Mouse (Mus musculus) intestine, embryonic 14.5 days (tissue): ENCODE results near the gene Cdkn2aipnl. TPM values are rescaled to one million over a fixed set of nuclear protein-coding genes. Genes with fewer than 3 reads are reported as not detected.

Source experiments
- ATAC-seq: fragments of 200-750 bp; cut with Nextera tagmentation; replicated peaks from 2 replicates; pipeline ENCODE4 v1.8.0; 2017; ENCODE audit warnings: low read depth, moderate number of reproducible peaks, moderate TSS enrichment, moderate library complexity; ENCODE audit not compliant: low FRiP score, low TSS enrichment
- DNase-seq: peaks from one replicate; pipeline ENCODE4 v3.0.0-alpha.2; 2018; ENCODE audit warnings: low spot score
- H3K27ac ChIP-seq: fragments of 300-500 bp; sonication (generic); 2 replicates; pipeline ENCODE4 v1.5.1; 2014; ENCODE audit warnings: low read depth, mild to moderate bottlenecking, control low read depth
- H3K27me3 ChIP-seq: fragments of 300-500 bp; sonication (generic); replicated peaks from 2 replicates; pipeline ENCODE4 v1.6.1; 2014; ENCODE audit warnings: low read length, control low read depth; ENCODE audit not compliant: control insufficient read depth, insufficient read depth
- H3K36me3 ChIP-seq: fragments of 300-500 bp; sonication (generic); 2 replicates; pipeline ENCODE4 v1.6.1; 2014; ENCODE audit warnings: low read length, control low read depth; ENCODE audit not compliant: control insufficient read depth, insufficient read depth
- H3K4me1 ChIP-seq: fragments of 300-500 bp; sonication (generic); replicated peaks from 2 replicates; pipeline ENCODE4 v1.6.1; 2014; ENCODE audit warnings: low read length, control low read depth, mixed read lengths; ENCODE audit not compliant: control insufficient read depth, insufficient read depth
- H3K4me2 ChIP-seq: fragments of 300-500 bp; sonication (generic); 2 replicates; pipeline ENCODE4 v1.6.1; 2014; ENCODE audit warnings: low read length
- H3K4me3 ChIP-seq: fragments of 300-500 bp; sonication (generic); 2 replicates; pipeline ENCODE4 v1.5.1; 2014; ENCODE audit warnings: low read depth, low read length, control low read depth, mixed read lengths
- H3K9ac ChIP-seq: fragments of 300-500 bp; sonication (generic); 2 replicates; pipeline ENCODE4 v1.6.1; 2014; ENCODE audit warnings: mild to moderate bottlenecking, low read length
- H3K9me3 ChIP-seq: fragments of 300-500 bp; sonication (generic); 2 replicates; pipeline ENCODE4 v1.6.1; 2016; ENCODE audit warnings: low read length, control low read depth; ENCODE audit not compliant: control insufficient read depth
- WGBS: fragments of 180-500 bp; shearing (Covaris S2); extraction: QIAGEN DNeasy Blood & Tissue Kit; methylation state at CpG from one replicate; pipeline ENCODE4 v1.1.7; 2014; 5-methylcytosine and 5-hydroxymethylcytosine counted together
- polyA plus RNA-seq: library from polyadenylated mRNA; unstranded; fragments of >200 nt; fragmentation: Nextera tagmentation; extraction: Ambion mirVana; gene quantifications from 2 replicates; pipeline ENCODE4 v1.2.1, GENCODE M21; 2014

The Cdkn2aipnl gene
- 99.5 and 103 TPM in 2 replicates for polyA plus RNA-seq

DNA sequence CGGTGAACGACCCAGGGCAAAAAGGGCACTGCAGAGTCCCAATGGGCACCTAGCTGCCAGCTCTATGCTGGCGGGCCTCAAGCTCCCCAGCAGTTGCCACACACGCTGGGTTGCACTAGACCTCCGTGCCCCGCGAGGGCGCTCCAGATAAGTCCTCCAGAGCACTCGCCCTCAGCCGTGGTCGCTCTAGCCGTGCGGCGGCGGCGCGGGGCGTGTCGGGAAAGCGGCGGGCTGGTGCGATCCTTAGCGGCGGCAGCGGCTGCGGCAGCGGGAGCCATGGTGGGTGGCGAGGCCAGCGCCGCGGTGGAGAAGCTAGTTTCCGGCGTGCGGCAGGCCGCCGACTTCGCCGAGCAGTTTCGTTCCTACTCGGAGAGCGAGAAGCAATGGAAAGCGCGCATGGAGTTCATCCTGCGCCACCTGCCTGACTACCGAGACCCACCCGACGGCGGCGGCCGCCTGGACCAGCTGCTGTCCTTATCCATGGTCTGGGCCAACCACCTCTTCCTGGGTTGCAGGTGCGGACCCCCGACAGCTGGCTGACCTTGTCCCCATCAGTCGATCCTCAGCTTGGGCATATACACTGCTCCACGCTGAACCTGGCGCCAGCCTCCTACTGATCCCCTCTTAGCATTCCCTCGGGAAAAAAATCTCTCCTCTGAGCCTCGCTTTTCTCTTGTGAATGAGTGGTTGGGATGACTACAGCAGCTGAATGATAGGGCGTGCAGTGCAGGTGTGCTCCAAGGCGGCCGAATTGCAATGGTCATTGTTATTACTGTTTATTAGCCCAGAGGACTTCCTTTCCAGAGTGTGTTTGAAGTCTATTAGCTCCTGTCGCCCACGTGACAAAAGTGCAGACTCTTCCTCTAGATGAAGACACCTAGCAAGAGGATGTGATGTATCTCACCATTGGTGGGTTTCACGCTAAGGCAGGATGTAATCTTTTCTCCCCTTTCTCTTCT, at the start of gene Cdkn2aipnl:
TSS of gene Cdkn2aipnl (plus strand) at position 219 of the 959 bp plus-strand sequence.
- WGBS, result 2% methylated on average over 63 of the region's 63 CpGs
- Histone ChIP-seq H3K4me3 (peak within 1 kb of the TSS; percentile 62), H3K4me1 (peaks cover 5% of the 10 kb centered on the region), H3K27ac (peak within 1 kb of the TSS; percentile 58), H3K9ac (peak within 1 kb of the TSS; percentile 73), H3K27me3 (no peaks in the 10 kb centered on the region), H3K9me3 (no peaks in the 10 kb centered on the region), H3K4me2 (peak within 1 kb of the TSS; percentile 84), H3K36me3 (peaks cover 30% of the 10 kb centered on the region)
- DNase-seq, result peak; percentile 100
- peak; percentile 91 for ATAC-seq

DNA sequence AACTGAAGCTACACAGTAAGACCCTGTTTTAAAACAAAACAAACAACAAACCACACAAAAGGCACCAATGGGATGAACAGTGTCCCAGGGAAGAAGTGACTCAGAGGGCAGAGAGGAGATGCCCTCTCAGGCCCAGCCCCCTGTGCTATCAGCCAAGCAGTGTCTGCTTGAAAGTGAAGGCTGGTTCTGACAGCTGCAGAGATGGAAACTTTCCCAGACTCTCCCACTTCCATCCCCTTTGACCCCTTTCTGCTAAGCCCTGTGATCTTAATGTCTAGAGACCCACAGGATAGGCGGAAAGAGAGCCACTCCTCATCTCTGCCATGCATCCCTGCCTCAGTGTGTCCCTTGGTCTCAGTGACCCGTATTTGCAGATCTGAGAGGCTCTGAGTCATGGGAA, 49.5 kb upstream of the Cdkn2aipnl start:
- no peak overlapping the region for H3K4me2 ChIP-seq
- no peak overlapping the region for H3K4me3 ChIP-seq
- H3K27me3 ChIP-seq, result no peaks in the 10 kb centered on the region
- H3K9me3 ChIP-seq, result no peaks in the 10 kb centered on the region
- H3K27ac ChIP-seq, result no peak overlapping the region
- 64% methylated on average over 2 of the region's 2 CpGs for WGBS
- H3K9ac ChIP-seq, result no peak overlapping the region
- H3K36me3 ChIP-seq, result no peaks in the 10 kb centered on the region
- peaks cover 13% of the 10 kb centered on the region for H3K4me1 ChIP-seq
- DNase-seq (no peak), ATAC-seq (no peak)

DNA sequence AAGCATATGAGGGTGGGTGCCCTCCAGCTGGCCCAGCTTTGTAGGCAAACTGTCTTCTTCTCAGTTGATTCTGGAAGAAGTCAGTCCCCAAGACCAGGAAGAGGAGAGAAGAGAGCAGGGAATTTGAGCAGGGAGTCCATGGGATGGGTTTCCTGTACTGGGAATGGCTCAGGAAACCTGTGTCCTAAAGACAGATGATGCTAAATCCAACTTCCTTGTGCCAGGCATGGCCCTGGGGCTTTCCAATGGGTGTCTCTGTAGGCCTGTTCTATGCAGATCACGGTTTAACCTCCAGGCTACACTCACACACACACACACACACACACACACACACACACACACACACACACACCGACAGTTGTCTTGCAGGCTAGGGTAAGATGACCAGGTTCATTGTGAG, 48.9 kb upstream of the Cdkn2aipnl start:
- WGBS, result 81% methylated on average over 2 of the region's 2 CpGs
- ATAC-seq, result no peak
- Histone ChIP-seq H3K9me3 (peaks cover 3% of the 10 kb centered on the region), H3K27ac (no peak overlapping the region), H3K27me3 (no peaks in the 10 kb centered on the region), H3K36me3 (no peaks in the 10 kb centered on the region), H3K9ac (no peak overlapping the region), H3K4me2 (no peak overlapping the region), H3K4me3 (no peak overlapping the region), H3K4me1 (peaks cover 13% of the 10 kb centered on the region)
- no peak for DNase-seq

DNA sequence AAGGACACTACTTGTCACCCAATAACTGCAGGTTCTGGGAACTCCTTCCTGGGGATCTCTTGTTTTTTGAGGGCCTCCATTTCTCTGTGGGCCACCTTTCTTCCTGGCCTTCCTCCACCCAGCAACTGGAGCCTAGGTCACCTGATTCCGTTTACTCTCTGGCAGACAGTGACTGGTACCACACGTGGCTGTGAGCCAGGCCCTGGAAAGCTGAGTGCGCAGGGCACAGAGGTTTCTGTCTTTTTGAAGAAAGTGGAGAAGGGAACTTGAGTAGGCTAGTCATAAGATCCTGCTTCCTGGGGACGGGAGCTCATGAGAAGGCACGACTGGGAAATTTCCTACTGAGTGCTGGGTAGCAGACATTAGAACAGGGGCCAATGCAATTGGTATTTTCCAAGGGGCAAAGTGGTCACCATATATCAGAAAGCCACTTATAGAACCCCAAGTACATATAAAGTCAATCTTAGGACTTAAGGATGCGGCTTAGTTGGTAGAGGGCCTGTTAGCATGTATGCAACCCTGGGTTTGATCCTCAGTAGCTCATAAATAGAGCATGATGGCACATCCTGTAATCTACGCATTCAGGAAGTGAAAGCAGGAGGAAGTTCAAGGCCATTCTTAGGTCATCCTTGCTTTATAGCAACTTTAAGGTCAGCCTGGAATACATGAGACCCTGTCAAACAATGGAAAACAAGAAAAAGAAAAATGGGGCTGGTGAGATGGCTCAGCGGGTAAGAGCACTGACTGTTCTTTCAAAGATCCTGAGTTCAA, 45.9 kb upstream of the Cdkn2aipnl start:
- no peak overlapping the region for H3K4me2 ChIP-seq
- no peaks in the 10 kb centered on the region for H3K36me3 ChIP-seq
- peaks cover 4% of the 10 kb centered on the region; the same call in 1 of the 2 replicates for H3K4me1 ChIP-seq
- H3K9ac ChIP-seq, result no peak overlapping the region
- WGBS, result 76% methylated on average over 8 of the region's 8 CpGs
- H3K27ac ChIP-seq, result no peak overlapping the region
- H3K9me3 ChIP-seq, result peaks cover 3% of the 10 kb centered on the region
- no peak overlapping the region for H3K4me3 ChIP-seq
- DNase-seq (no peak), ATAC-seq (no peak)
- H3K27me3 ChIP-seq, result no peaks in the 10 kb centered on the region

DNA sequence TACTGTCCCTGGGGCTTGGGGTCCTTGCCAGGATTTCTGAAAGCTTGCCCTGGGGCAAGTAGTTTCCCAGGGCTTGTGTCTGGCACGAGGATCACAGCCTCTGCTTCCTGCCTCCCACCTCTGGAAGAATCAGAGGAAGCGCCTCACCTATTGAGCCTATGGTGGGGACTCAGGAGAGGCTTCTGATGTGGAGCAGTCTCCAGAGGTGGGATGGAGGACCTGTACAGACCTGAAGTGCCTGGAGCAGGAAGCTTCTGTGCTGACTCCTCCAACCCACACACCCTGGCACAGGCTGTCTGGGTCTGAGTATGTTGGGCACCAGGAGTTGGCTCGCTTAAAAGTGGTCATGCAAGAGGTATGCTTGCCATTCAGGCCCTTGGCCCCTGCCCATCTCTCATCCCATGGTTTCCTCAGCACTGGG, 45.0 kb upstream of the Cdkn2aipnl start:
- DNase-seq (no peak), ATAC-seq (no peak)
- H3K27me3 ChIP-seq, result no peaks in the 10 kb centered on the region
- H3K4me2 ChIP-seq, result no peak overlapping the region
- H3K4me1 ChIP-seq, result no peaks in the 10 kb centered on the region
- no peaks in the 10 kb centered on the region for H3K36me3 ChIP-seq
- no peak overlapping the region for H3K9ac ChIP-seq
- H3K9me3 ChIP-seq, result peaks cover 3% of the 10 kb centered on the region
- no peak overlapping the region for H3K27ac ChIP-seq
- no peak overlapping the region for H3K4me3 ChIP-seq
- 76% methylated on average over 3 of the region's 3 CpGs for WGBS

DNA sequence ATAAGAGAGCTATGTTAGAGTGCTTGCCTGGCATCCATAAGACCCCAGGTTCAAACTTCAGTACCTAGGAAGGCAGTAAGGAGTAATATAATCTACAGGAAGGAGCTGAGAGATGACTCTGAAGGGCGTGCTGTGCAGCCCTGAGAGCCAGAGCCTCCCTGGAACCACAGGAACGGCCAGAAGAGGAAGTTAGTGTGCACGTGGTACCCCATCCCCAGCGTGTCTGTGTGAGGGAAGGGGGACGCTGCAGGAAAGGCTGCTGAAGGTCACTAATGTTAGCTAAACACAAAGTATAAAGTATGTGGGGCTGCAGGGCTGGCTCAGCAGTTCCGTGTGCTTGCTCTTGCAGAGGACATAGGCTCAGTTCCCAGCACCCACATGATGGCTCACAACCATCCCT, 41.9 kb upstream of the Cdkn2aipnl start:
- H3K27me3 ChIP-seq, result no peaks in the 10 kb centered on the region
- DNase-seq (no peak), ATAC-seq (no peak)
- H3K9me3 ChIP-seq, result peaks cover 3% of the 10 kb centered on the region
- H3K4me2 ChIP-seq, result no peak overlapping the region
- no peaks in the 10 kb centered on the region for H3K36me3 ChIP-seq
- no peak overlapping the region for H3K27ac ChIP-seq
- no peak overlapping the region for H3K4me3 ChIP-seq
- no peak overlapping the region for H3K9ac ChIP-seq
- no peaks in the 10 kb centered on the region for H3K4me1 ChIP-seq
- 37% methylated on average over 6 of the region's 6 CpGs for WGBS

DNA sequence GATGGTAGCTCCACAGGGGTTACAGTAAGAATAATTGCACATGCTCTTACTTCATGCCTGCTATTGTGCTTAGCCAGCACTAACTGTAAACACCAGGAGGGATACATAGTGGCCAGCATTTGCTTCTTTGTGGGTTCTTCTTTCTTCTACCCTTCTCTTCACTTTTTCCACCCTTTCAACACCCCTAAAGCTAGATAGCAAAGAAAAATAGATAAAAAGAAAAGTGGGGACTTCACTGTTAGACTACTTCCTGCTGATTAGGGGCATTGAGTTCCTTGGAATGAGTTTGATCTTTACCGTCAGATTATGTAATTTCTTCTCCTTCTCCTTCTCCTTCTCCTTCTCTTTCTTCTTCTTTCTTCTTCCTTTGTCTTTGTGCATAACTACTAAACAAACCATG, 41.1 kb upstream of the Cdkn2aipnl start:
- no peak for ATAC-seq
- Histone ChIP-seq H3K4me2 (no peak overlapping the region), H3K9ac (no peak overlapping the region), H3K4me3 (no peak overlapping the region), H3K4me1 (no peaks in the 10 kb centered on the region), H3K36me3 (no peaks in the 10 kb centered on the region), H3K27ac (no peak overlapping the region), H3K9me3 (peaks cover 3% of the 10 kb centered on the region), H3K27me3 (no peaks in the 10 kb centered on the region)
- WGBS, result 86% methylated on average over 1 of the region's 1 CpGs
- no peak for DNase-seq

DNA sequence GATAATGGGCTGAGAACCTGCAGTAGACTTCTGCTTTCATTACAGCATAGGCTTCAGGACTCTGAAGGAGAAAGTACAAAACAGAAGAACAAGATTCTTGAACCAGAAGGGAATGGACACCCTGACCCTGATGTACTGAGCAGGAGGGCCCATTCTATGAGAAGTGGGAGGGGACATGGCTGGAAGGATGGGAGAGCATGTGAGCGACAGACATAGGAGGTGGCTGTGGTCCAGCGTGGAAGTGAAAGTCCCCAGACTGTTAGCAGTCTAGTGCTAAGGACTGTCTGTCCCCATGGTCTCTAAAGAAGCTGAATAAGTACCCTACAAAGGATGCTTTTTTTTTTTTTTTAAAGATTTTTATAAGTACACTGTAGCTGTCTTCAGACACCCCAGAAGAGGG, 40.4 kb upstream of the Cdkn2aipnl start:
- Histone ChIP-seq H3K27ac (no peak overlapping the region), H3K9me3 (peaks cover 3% of the 10 kb centered on the region), H3K9ac (no peak overlapping the region), H3K4me3 (no peak overlapping the region), H3K27me3 (no peaks in the 10 kb centered on the region), H3K4me2 (no peak overlapping the region), H3K4me1 (no peaks in the 10 kb centered on the region), H3K36me3 (no peaks in the 10 kb centered on the region)
- DNase-seq (no peak), ATAC-seq (no peak)
- WGBS, result 82% methylated on average over 2 of the region's 2 CpGs
